Mouse (Mus musculus): Measurements from ENCODE around the gene Tmem95. TPM values are rescaled to one million over a fixed set of nuclear protein-coding genes. Genes with fewer than 3 reads are reported as not detected.

Gene Tmem95
- polyA plus RNA-seq, 1 experiment: not detected

Other genes with a start within 250 kb of the Tmem95 start
- gene Fxr2, start 245.0 kb downstream of the Tmem95 start, polyA plus RNA-seq (2012; rRNA removed): 136 and 154 TPM in 2 replicates
- gene Sox15, start 222.7 kb downstream of the Tmem95 start, polyA plus RNA-seq (2012; rRNA removed): 0.34 TPM in 1 of 2 replicates, not detected in the other
- gene Mpdu1, start 215.4 kb downstream of the Tmem95 start, polyA plus RNA-seq (2012; rRNA removed): 104 and 113 TPM in 2 replicates
- gene Cd68, start 211.9 kb downstream of the Tmem95 start, polyA plus RNA-seq (2012; rRNA removed): 13.7 TPM in 2 replicates
- gene Eif4a1, start 205.6 kb downstream of the Tmem95 start, polyA plus RNA-seq (2012; rRNA removed): 365 and 370 TPM in 2 replicates
- gene Senp3, start 195.9 kb downstream of the Tmem95 start, polyA plus RNA-seq (2012; rRNA removed): 138 and 154 TPM in 2 replicates
- 5.3 and 5.4 TPM in 2 replicates for gene Tnfsf13, start 192.2 kb downstream of the Tmem95 start, polyA plus RNA-seq (2012; rRNA removed)
- gene Tnfsf12, start 182.2 kb downstream of the Tmem95 start, polyA plus RNA-seq (2012; rRNA removed): 17.1 and 20.6 TPM in 2 replicates
- 2.9 and 4.9 TPM in 2 replicates for gene Tnfsfm13, start 181.9 kb downstream of the Tmem95 start, polyA plus RNA-seq (2012; rRNA removed)
- 30.9 and 32.6 TPM in 2 replicates for gene Polr2a, start 119.4 kb downstream of the Tmem95 start, polyA plus RNA-seq (2012; rRNA removed)
- gene Slc35g3, start 116.0 kb downstream of the Tmem95 start, polyA plus RNA-seq (2012; rRNA removed): not detected in 2 replicates
- gene Zbtb4, start 112.1 kb downstream of the Tmem95 start, polyA plus RNA-seq (2012; rRNA removed): 45.7 and 51.4 TPM in 2 replicates
- gene Chrnb1, start 82.1 kb downstream of the Tmem95 start, polyA plus RNA-seq (2012; rRNA removed): 1.4 and 1.9 TPM in 2 replicates
- gene Fgf11, start 76.2 kb downstream of the Tmem95 start, polyA plus RNA-seq (2012; rRNA removed): 18.4 and 22.0 TPM in 2 replicates
- 0.48 and 0.62 TPM in 2 replicates for gene Tmem102, start 72.4 kb downstream of the Tmem95 start, polyA plus RNA-seq (2012; rRNA removed)
- gene Gm39566, start 62.7 kb downstream of the Tmem95 start, polyA plus RNA-seq (2012; rRNA removed): not detected in 2 replicates
- not detected in 2 replicates for gene Spem2, start 59.6 kb downstream of the Tmem95 start, polyA plus RNA-seq (2012; rRNA removed)
- gene Spem1, start 55.8 kb downstream of the Tmem95 start, polyA plus RNA-seq (2012; rRNA removed): 0.42 and 0.58 TPM in 2 replicates
- gene Nlgn2, start 40.2 kb downstream of the Tmem95 start, polyA plus RNA-seq (2012; rRNA removed): 116 and 125 TPM in 2 replicates
- 183 and 212 TPM in 2 replicates for gene Tmem256, start 39.5 kb downstream of the Tmem95 start, polyA plus RNA-seq (2012; rRNA removed)
- 33.6 and 37.6 TPM in 2 replicates for gene Plscr3, start 31.6 kb downstream of the Tmem95 start, polyA plus RNA-seq (2012; rRNA removed)
- gene Tnk1, start 19.3 kb downstream of the Tmem95 start, polyA plus RNA-seq (2012; rRNA removed): 0.14 and 0.17 TPM in 2 replicates
- 1.6 and 1.8 TPM in 2 replicates for gene Kctd11, start 3.4 kb upstream of the Tmem95 start, polyA plus RNA-seq (2012; rRNA removed)
- 0.24 and 0.27 TPM in 2 replicates for gene Acap1, start 17.5 kb upstream of the Tmem95 start, polyA plus RNA-seq (2012; rRNA removed)
- 0.67 and 1.00 TPM in 2 replicates for gene 2810408A11Rik, start 23.0 kb upstream of the Tmem95 start, polyA plus RNA-seq (2012; rRNA removed)
- gene Neurl4, start 23.1 kb upstream of the Tmem95 start, polyA plus RNA-seq (2012; rRNA removed): 98.0 and 101 TPM in 2 replicates
- gene Gps2, start 35.9 kb upstream of the Tmem95 start, polyA plus RNA-seq (2012; rRNA removed): 64.6 and 69.0 TPM in 2 replicates
- 630 and 714 TPM in 2 replicates for gene Eif5a, start 43.9 kb upstream of the Tmem95 start, polyA plus RNA-seq (2012; rRNA removed)
- 20.1 and 20.6 TPM in 2 replicates for gene Ybx2, start 57.8 kb upstream of the Tmem95 start, polyA plus RNA-seq (2012; rRNA removed)
- 1.4 and 2.1 TPM in 2 replicates for gene Slc2a4, start 70.2 kb upstream of the Tmem95 start, polyA plus RNA-seq (2012; rRNA removed)
- gene Cldn7, start 86.8 kb upstream of the Tmem95 start, polyA plus RNA-seq (2012; rRNA removed): 0.10 and 0.34 TPM in 2 replicates
- 117 and 133 TPM in 2 replicates for gene Ctdnep1, start 103.1 kb upstream of the Tmem95 start, polyA plus RNA-seq (2012; rRNA removed)
- 118 and 119 TPM in 2 replicates for gene Elp5, start 104.5 kb upstream of the Tmem95 start, polyA plus RNA-seq (2012; rRNA removed)
- gene Gabarap, start 113.1 kb upstream of the Tmem95 start, polyA plus RNA-seq (2012; rRNA removed): 291 and 371 TPM in 2 replicates
- gene Phf23, start 117.8 kb upstream of the Tmem95 start, polyA plus RNA-seq (2012; rRNA removed): 38.9 and 42.2 TPM in 2 replicates
- 34.9 and 35.3 TPM in 2 replicates for gene Dvl2, start 122.6 kb upstream of the Tmem95 start, polyA plus RNA-seq (2012; rRNA removed)
- gene Acadvl, start 137.4 kb upstream of the Tmem95 start, polyA plus RNA-seq (2012; rRNA removed): 69.8 and 74.0 TPM in 2 replicates
- 697 and 762 TPM in 2 replicates for gene Dlg4, start 138.9 kb upstream of the Tmem95 start, polyA plus RNA-seq (2012; rRNA removed)
- 2.4 and 3.6 TPM in 2 replicates for gene Asgr1, start 176.1 kb upstream of the Tmem95 start, polyA plus RNA-seq (2012; rRNA removed)
- gene Asgr2, start 214.6 kb upstream of the Tmem95 start, polyA plus RNA-seq (2012; rRNA removed): 0.18 and 0.46 TPM in 2 replicates